ENCODE assay signal across 9 mouse cellular contexts in the genomic region with DNA sequence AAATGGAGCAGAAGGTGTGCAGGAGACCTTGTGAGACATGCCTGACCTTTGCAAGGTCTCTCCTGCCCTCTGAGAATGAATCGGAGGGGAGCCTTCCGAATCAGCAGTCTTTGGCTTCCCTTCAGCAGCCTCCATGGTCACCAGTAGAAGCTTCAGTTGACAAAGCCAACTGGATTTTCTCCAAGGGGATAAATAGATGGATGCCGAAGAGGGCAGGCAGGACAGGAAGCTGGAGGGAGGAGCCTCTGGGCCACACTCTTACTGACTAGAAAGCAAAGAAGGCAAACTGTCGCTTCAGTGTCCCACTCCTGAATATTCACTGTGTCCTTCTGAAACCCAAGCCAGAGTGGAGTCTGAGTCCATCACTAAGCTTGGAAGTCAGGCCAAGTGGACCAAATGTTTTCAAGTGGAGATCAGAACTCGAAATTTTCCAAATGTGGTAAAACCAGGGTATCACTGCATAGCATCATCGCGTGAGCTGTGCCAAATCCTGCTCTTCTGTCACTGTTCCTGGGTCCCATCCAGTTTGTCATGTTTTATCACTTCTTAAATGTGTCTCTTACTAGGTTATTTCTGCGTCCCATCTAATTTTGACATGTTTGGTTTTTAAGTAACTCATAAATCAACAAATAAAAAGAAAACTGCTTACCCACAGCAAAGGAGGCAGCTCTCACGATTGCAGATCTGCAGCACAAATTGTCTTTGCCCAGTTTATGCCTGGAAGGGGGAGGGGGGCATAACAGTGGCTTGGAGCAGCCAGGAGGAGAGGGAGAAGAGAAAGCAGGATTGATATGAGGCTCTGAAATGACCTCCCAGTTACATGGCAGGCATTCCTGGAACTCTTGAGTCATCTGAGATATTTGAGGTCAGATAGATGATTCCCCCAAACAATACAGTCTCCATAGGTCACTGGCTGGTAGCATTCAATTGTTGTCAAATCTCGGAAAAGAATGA.
DNase-seq lines count a peak whose midpoint lies in the region.
"Had no signal": no experiment of that assay in that cellular context is flagged by ENCODE, and none has a peak within 500 bp of the region (broad histone marks: within the 10 kb centered on the region; RNA-seq: fewer than 3 reads in every experiment).

No protein-coding gene starts in this region.

- DNase-seq in adrenal gland, adult 8-10 months, result peak; percentile 38
- no peak for DNase-seq in adrenal gland, postnatal 25 days
- peak; percentile 10 for DNase-seq in kidney, postnatal 14 days
- no peak for DNase-seq in kidney, adult 18-20 months
- DNase-seq in brain, embryonic 18.5 days (ENCODE audit: low read depth, low spot score), result peak; percentile 10
- peak; percentile 77 for DNase-seq in lung, postnatal 10 days
- DNase-seq in right cerebral cortex, postnatal 4 days, result no peak
- DNase-seq in layer of hippocampus, postnatal 25 days (ENCODE audit: extremely low spot score in 1 of 2, low spot score in 1 of 2), result no peak
- DNase-seq: layer of hippocampus, postnatal 36 days had no signal

Comparison
In these comparisons a context has a peak if more than half of its experiments do, and no peak if none do; other contexts are left out.
1. DNase-seq: peak in adrenal gland, adult 8-10 months (single experiment), kidney, postnatal 14 days (single experiment), brain, embryonic 18.5 days (single experiment) and lung, postnatal 10 days (single experiment); none in adrenal gland, postnatal 25 days (single experiment), kidney, adult 18-20 months (single experiment), right cerebral cortex, postnatal 4 days (single experiment) and layer of hippocampus, postnatal 25 days (0 of 2).